Mouse (Mus musculus) liver, adult 2 months (tissue): ENCODE results near the gene Mutyh.

Source experiments
- CTCF ChIP-seq: fragments of 200-500 bp; IDR thresholded peaks from 2 replicates; pipeline ENCODE4 v1.5.1; 2011; ENCODE audit warnings: low read depth, low read length, control low read depth
- POLR2A ChIP-seq: fragments of 200-500 bp; IDR thresholded peaks from 2 replicates; pipeline ENCODE4 v1.6.1; 2011; ENCODE audit warnings: low read length, control low read depth; ENCODE audit not compliant: insufficient read depth; ENCODE audit errors: extremely low read depth

GRCm38 (mm10) chr4:116776391-116776790 is 31.1 kb upstream of the Mutyh start:
- TF ChIP-seq POLR2A (no peak), CTCF (0 out of 2 replicates have a peak, but pooled peaks have one; percentile 17)
